Mouse (Mus musculus): Measurements from ENCODE around the gene Trub1.

- TF ChIP-seq CTCF (IDR thresholded peaks at IDR 0.05; ENCODE audit: low read depth, low read length) (no peak), POLR2A (IDR thresholded peaks at IDR 0.05; ENCODE audit: extremely low read depth, insufficient read depth, low read length) (no peak)
These were observed 25.3 kb downstream of the Trub1 start for GRCm38 (mm10) chr19:57478056-57478455.
